Comparison of ENCODE assay signal across 32 mouse cellular contexts in the genomic region with DNA sequence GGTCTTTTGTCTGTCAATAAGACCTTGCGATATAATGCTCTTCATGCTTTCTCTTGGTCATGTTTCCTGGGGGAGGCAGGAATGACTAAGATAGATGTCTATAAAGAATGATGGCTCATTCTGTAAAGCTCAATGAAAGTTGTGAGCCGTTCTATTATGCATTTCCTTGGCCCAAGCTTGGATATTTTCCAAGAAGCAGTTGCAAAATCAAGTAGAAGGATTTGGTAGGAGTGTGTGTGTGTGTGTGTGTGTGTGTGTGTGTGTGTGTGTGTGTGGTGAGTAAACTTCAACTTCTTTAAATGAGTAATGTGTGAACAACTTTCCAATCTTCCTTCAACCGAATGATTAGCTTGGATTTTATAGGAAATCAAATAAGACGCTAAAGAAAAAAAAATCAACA.
DNase-seq lines count a peak whose midpoint lies in the region; ATAC-seq and TF ChIP-seq lines count a peak whose summit lies in the region.
"Had no signal": no experiment of that assay in that cellular context is flagged by ENCODE, and none has a peak within 500 bp of the region (broad histone marks: within the 10 kb centered on the region; RNA-seq: fewer than 3 reads in every experiment).

No protein-coding gene starts in this region.

- no peak for TF ChIP-seq CTCF in brain, embryonic 14.5 days (IDR thresholded peaks at IDR 0.05; ENCODE audit: borderline replicate concordance, extremely low read depth, insufficient read depth, insufficient read length)

- no peaks in the 10 kb centered on the region; the same call in 1 of the 2 replicates for H3K36me3 ChIP-seq in forebrain, embryonic 12.5 days (replicated peaks)
- H3K36me3 ChIP-seq in forebrain, embryonic 11.5 days (ENCODE audit: control insufficient read depth, insufficient read depth, low read length): no peaks in the 10 kb centered on the region
- H3K36me3 ChIP-seq in hindbrain, embryonic 14.5 days (replicated peaks; ENCODE audit: control insufficient read depth, insufficient read depth): peaks cover 21% of the 10 kb centered on the region
- 0 out of 2 replicates have a peak, but pooled peaks cover 4% of the 10 kb centered on the region for H3K36me3 ChIP-seq in hindbrain, embryonic 16.5 days (ENCODE audit: control insufficient read depth, insufficient read depth, low read length)
- H3K36me3 ChIP-seq: embryonic facial prominence, embryonic 15.5 days; intestine, embryonic 15.5 days; liver, embryonic 12.5 days had no signal

- H3K4me3 ChIP-seq in forebrain, embryonic 12.5 days (replicated peaks): no peak overlapping the region
- no peak overlapping the region for H3K4me3 ChIP-seq in forebrain, embryonic 11.5 days (ENCODE audit: low read depth, low read length)
- H3K4me3 ChIP-seq in hindbrain, embryonic 14.5 days (replicated peaks; ENCODE audit: low read length): no peak overlapping the region
- no peak overlapping the region for H3K4me3 ChIP-seq in hindbrain, embryonic 16.5 days (ENCODE audit: low read length)
- H3K4me3 ChIP-seq: embryonic facial prominence, embryonic 10.5 days; embryonic facial prominence, embryonic 15.5 days; gastrocnemius, adult 2 months; intestine, embryonic 15.5 days; liver, embryonic 12.5 days; neural tube, embryonic 12.5 days had no signal

- no peak; the same call in 1 of the 2 replicates for ATAC-seq in forebrain, embryonic 12.5 days (ENCODE audit: low FRiP score)
- no peak for ATAC-seq in forebrain, embryonic 11.5 days (replicated peaks; ENCODE audit: low FRiP score)
- ATAC-seq in hindbrain, embryonic 14.5 days (ENCODE audit: low FRiP score): no peak
- ATAC-seq in hindbrain, embryonic 16.5 days: no peak
- no peak for ATAC-seq in activated CD4-positive, CD25-positive, alpha-beta regulatory T cell, adult 4 months
- ATAC-seq: intestine, embryonic 15.5 days; liver, embryonic 12.5 days; liver, postnatal 0 days; midbrain, embryonic 16.5 days had no signal

- H3K9me3 ChIP-seq in forebrain, embryonic 12.5 days: no peaks in the 10 kb centered on the region
- H3K9me3 ChIP-seq in forebrain, embryonic 11.5 days (ENCODE audit: control insufficient read depth, low read length): no peaks in the 10 kb centered on the region
- H3K9me3 ChIP-seq in hindbrain, embryonic 14.5 days (ENCODE audit: control insufficient read depth, low read length): no peaks in the 10 kb centered on the region
- no peaks in the 10 kb centered on the region for H3K9me3 ChIP-seq in hindbrain, embryonic 16.5 days (ENCODE audit: control insufficient read depth, low read length)
- H3K9me3 ChIP-seq: embryonic facial prominence, embryonic 10.5 days; embryonic facial prominence, embryonic 15.5 days; intestine, embryonic 15.5 days; liver, embryonic 12.5 days; neural tube, embryonic 12.5 days had no signal

- H3K4me1 ChIP-seq in forebrain, embryonic 12.5 days: peaks cover 27% of the 10 kb centered on the region
- H3K4me1 ChIP-seq in forebrain, embryonic 11.5 days (replicated peaks; ENCODE audit: control insufficient read depth, insufficient read depth, low read length): peaks cover 4% of the 10 kb centered on the region; the same call in 1 of the 2 replicates
- H3K4me1 ChIP-seq in hindbrain, embryonic 14.5 days (replicated peaks; ENCODE audit: control insufficient read depth, insufficient read depth, low read length): peaks cover 18% of the 10 kb centered on the region
- H3K4me1 ChIP-seq in hindbrain, embryonic 16.5 days (ENCODE audit: control insufficient read depth, insufficient read depth, low read depth, low read length): peaks cover 12% of the 10 kb centered on the region
- H3K4me1 ChIP-seq: embryonic facial prominence, embryonic 15.5 days; intestine, embryonic 15.5 days; liver, embryonic 12.5 days had no signal

- no peak overlapping the region for H3K9ac ChIP-seq in forebrain, embryonic 12.5 days
- no peak overlapping the region for H3K9ac ChIP-seq in forebrain, embryonic 11.5 days (ENCODE audit: low read length)
- H3K9ac ChIP-seq in hindbrain, embryonic 14.5 days: no peak overlapping the region
- H3K9ac ChIP-seq in hindbrain, embryonic 16.5 days (ENCODE audit: low read depth, low read length): no peak overlapping the region
- H3K9ac ChIP-seq: embryonic facial prominence, embryonic 15.5 days; intestine, embryonic 15.5 days; liver, embryonic 12.5 days; liver, postnatal 0 days; neural tube, embryonic 12.5 days had no signal

- no peak for DNase-seq in forebrain, embryonic 11.5 days (ENCODE audit: low spot score)
- DNase-seq in hindbrain, embryonic 14.5 days (ENCODE audit: low spot score): no peak
- DNase-seq in lung, postnatal 36 days: peak; percentile 37
- no peak for DNase-seq in lung, postnatal 10 days
- peak; percentile 76 for DNase-seq in brain, embryonic 14.5 days (ENCODE audit: low read depth)
- DNase-seq: adrenal gland, adult 2 months; adrenal gland, postnatal 36 days; cerebellum, adult 2 months; cerebellum, postnatal 14 days; gastrocnemius, adult 2 months; gastrocnemius, postnatal 36 days; heart, adult 18-20 months; heart, postnatal 36 days; kidney, adult 2 months; kidney, postnatal 36 days; layer of hippocampus, postnatal 36 days; left cerebral cortex, postnatal 4 days; liver, postnatal 0 days; right cerebral cortex, postnatal 4 days; thymus, adult 18-20 months; thymus, postnatal 25 days had no signal

- 50% methylated on average over 4 of the region's 4 CpGs for WGBS in forebrain, embryonic 12.5 days
- WGBS in forebrain, embryonic 11.5 days: 73% methylated on average over 4 of the region's 4 CpGs
- WGBS in hindbrain, embryonic 14.5 days: 55% methylated on average over 4 of the region's 4 CpGs
- WGBS in hindbrain, embryonic 16.5 days: 41% methylated on average over 4 of the region's 4 CpGs

- H3K27ac ChIP-seq in forebrain, embryonic 12.5 days: peak overlapping the region; percentile 60
- no peak overlapping the region for H3K27ac ChIP-seq in forebrain, embryonic 11.5 days (ENCODE audit: low read depth, low read length)
- 0 out of 2 replicates have a peak overlapping the region, but pooled peaks have one; percentile 11 for H3K27ac ChIP-seq in hindbrain, embryonic 14.5 days
- no peak overlapping the region for H3K27ac ChIP-seq in hindbrain, embryonic 16.5 days (ENCODE audit: low read depth, low read length)
- H3K27ac ChIP-seq: embryonic facial prominence, embryonic 10.5 days; embryonic facial prominence, embryonic 15.5 days; gastrocnemius, adult 2 months; intestine, embryonic 15.5 days; liver, embryonic 12.5 days; neural tube, embryonic 12.5 days; stomach, postnatal 0 days had no signal

- H3K27me3 ChIP-seq in forebrain, embryonic 12.5 days: no peaks in the 10 kb centered on the region
- H3K27me3 ChIP-seq in forebrain, embryonic 11.5 days (ENCODE audit: control insufficient read depth, insufficient read depth, low read length): no peaks in the 10 kb centered on the region
- no peaks in the 10 kb centered on the region for H3K27me3 ChIP-seq in hindbrain, embryonic 14.5 days (ENCODE audit: control insufficient read depth, insufficient read depth, low read length)
- no peaks in the 10 kb centered on the region for H3K27me3 ChIP-seq in hindbrain, embryonic 16.5 days (replicated peaks; ENCODE audit: control insufficient read depth, insufficient read depth, low read length)
- H3K27me3 ChIP-seq: embryonic facial prominence, embryonic 15.5 days; intestine, embryonic 15.5 days; liver, embryonic 12.5 days; neural tube, embryonic 12.5 days had no signal

- no peak overlapping the region for H3K4me2 ChIP-seq in forebrain, embryonic 12.5 days
- no peak overlapping the region for H3K4me2 ChIP-seq in forebrain, embryonic 11.5 days (ENCODE audit: low read depth, low read length, severe bottlenecking)
- no peak overlapping the region for H3K4me2 ChIP-seq in hindbrain, embryonic 14.5 days (replicated peaks)
- no peak overlapping the region for H3K4me2 ChIP-seq in hindbrain, embryonic 16.5 days (ENCODE audit: low read length)
- H3K4me2 ChIP-seq: embryonic facial prominence, embryonic 15.5 days; heart, embryonic 11.5 days; intestine, embryonic 15.5 days; liver, embryonic 12.5 days; neural tube, embryonic 12.5 days had no signal

- TF ChIP-seq POLR2A in brain, embryonic 14.5 days (IDR thresholded peaks at IDR 0.05; ENCODE audit: borderline replicate concordance, extremely low read depth, insufficient read depth, insufficient read length, poor library complexity, severe bottlenecking): no peak

Comparison
In these comparisons a context has a peak if more than half of its experiments do, and no peak if none do; other contexts are left out.
1. H3K27ac ChIP-seq: peak in forebrain, embryonic 12.5 days (single experiment) and hindbrain, embryonic 14.5 days (single experiment); none in forebrain, embryonic 11.5 days (single experiment) and hindbrain, embryonic 16.5 days (single experiment).
2. DNase-seq: peak in lung, postnatal 36 days (single experiment) and brain, embryonic 14.5 days (single experiment); none in forebrain, embryonic 11.5 days (single experiment), hindbrain, embryonic 14.5 days (single experiment) and lung, postnatal 10 days (single experiment).